Mouse (Mus musculus) lung, embryonic 14.5 days (tissue): ENCODE data around the gene Mipep. TPM values are rescaled to one million over a fixed set of nuclear protein-coding genes. Genes with fewer than 3 reads are reported as not detected.

Experiments used
- ATAC-seq: fragments of 200-750 bp; cut with Nextera tagmentation; 2 replicates; pipeline ENCODE4 v1.8.0; 2017; ENCODE audit warnings: mild to moderate bottlenecking, moderate TSS enrichment, moderate library complexity; ENCODE audit not compliant: insufficient read depth
- DNase-seq: peaks from one replicate; pipeline ENCODE4 v3.0.0-alpha.2; 2015
- H3K27ac ChIP-seq: fragments of 300-500 bp; sonication (generic); 2 replicates; pipeline ENCODE4 v1.5.1; 2014; ENCODE audit warnings: low read depth, mild to moderate bottlenecking, moderate library complexity
- H3K27me3 ChIP-seq: fragments of 300-500 bp; sonication (generic); 2 replicates; pipeline ENCODE4 v1.6.1; 2014; ENCODE audit warnings: low read length, control low read depth; ENCODE audit not compliant: insufficient read depth
- H3K36me3 ChIP-seq: fragments of 300-500 bp; sonication (generic); 2 replicates; pipeline ENCODE4 v1.6.1; 2014; ENCODE audit warnings: control low read depth; ENCODE audit not compliant: insufficient read depth
- H3K4me1 ChIP-seq: fragments of 300-500 bp; sonication (generic); 2 replicates; pipeline ENCODE4 v1.6.1; 2014; ENCODE audit warnings: antibody characterized with exemption, control low read depth; ENCODE audit not compliant: insufficient read depth
- H3K4me2 ChIP-seq: fragments of 300-500 bp; sonication (generic); 2 replicates; pipeline ENCODE4 v1.6.1; 2014; ENCODE audit warnings: mild to moderate bottlenecking
- H3K4me3 ChIP-seq: fragments of 300-500 bp; sonication (generic); 2 replicates; pipeline ENCODE4 v1.5.1; 2014; ENCODE audit warnings: low read depth, low read length
- H3K9ac ChIP-seq: fragments of 300-500 bp; sonication (generic); 2 replicates; pipeline ENCODE4 v1.6.1; 2014
- H3K9me3 ChIP-seq: fragments of 300-500 bp; sonication (generic); 2 replicates; pipeline ENCODE4 v1.6.1; 2016; ENCODE audit warnings: low read depth, low read length, control low read depth
- CTCF ChIP-seq: IDR thresholded peaks from 2 replicates; pipeline ENCODE4 v1.5.1; 2016; ENCODE audit warnings: antibody characterized with exemption, low read depth
- WGBS: fragments of 180-500 bp; shearing (Covaris S2); extraction: QIAGEN DNeasy Blood & Tissue Kit; methylation state at CpG from one replicate; pipeline ENCODE4 v1.1.7; 2014; 5-methylcytosine and 5-hydroxymethylcytosine counted together
- polyA plus RNA-seq: library from polyadenylated mRNA; unstranded; fragments of >200 nt; fragmentation: Nextera tagmentation; extraction: Ambion mirVana; gene quantifications from 2 replicates; pipeline ENCODE4 v1.2.1, GENCODE M21; 2014

Gene Mipep
- polyA plus RNA-seq, 1 experiment from 2014 or later, result 26.5 TPM

DNA sequence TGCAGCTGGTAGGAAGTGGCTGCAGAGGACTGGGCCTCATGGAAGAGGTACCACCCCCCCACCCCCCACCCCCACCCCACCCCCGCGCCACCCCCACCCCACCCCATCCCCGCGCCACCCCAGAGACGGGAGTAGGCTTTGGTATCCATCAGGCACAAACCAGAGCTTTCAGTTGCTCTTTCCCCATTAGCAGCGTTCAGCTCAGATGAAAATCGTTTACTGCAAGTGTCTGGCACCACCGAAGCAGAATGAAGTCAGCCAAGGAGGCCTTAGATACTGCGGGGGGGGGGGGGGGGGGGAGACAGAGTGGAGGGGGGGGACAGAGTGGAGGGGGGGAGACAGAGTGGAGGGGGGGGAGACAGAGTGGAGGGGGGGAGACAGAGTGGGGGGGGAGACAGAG, 45.2 kb upstream of the Mipep start:
- ATAC-seq (no peak), DNase-seq (peak; percentile 35)
- Histone ChIP-seq H3K4me1 (peaks cover 21% of the 10 kb centered on the region), H3K4me3 (no peak overlapping the region), H3K27me3 (no peaks in the 10 kb centered on the region), H3K9ac (no peak overlapping the region), H3K36me3 (no peaks in the 10 kb centered on the region), H3K9me3 (no peaks in the 10 kb centered on the region), H3K4me2 (no peak overlapping the region), H3K27ac (no peak overlapping the region; the same call in 1 of the 2 replicates)
- no peak for TF ChIP-seq CTCF
- 7% methylated on average over 3 of the region's 9 CpGs for WGBS

GRCm38 (mm10) chr14:60739616-60740015, 44.8 kb upstream of the Mipep start:
- no peak overlapping the region for H3K4me3 ChIP-seq
- H3K9ac ChIP-seq, result no peak overlapping the region
- no peak for ATAC-seq
- peak overlapping the region; percentile 42; the same call in 1 of the 2 replicates for H3K27ac ChIP-seq
- H3K4me1 ChIP-seq, result peaks cover 21% of the 10 kb centered on the region
- no peak overlapping the region for H3K4me2 ChIP-seq
- H3K27me3 ChIP-seq, result no peaks in the 10 kb centered on the region
- H3K36me3 ChIP-seq, result no peaks in the 10 kb centered on the region
- DNase-seq, result no peak
- H3K9me3 ChIP-seq, result no peaks in the 10 kb centered on the region
- no peak for TF ChIP-seq CTCF
- 73% methylated on average over 12 of the region's 12 CpGs for WGBS

DNA sequence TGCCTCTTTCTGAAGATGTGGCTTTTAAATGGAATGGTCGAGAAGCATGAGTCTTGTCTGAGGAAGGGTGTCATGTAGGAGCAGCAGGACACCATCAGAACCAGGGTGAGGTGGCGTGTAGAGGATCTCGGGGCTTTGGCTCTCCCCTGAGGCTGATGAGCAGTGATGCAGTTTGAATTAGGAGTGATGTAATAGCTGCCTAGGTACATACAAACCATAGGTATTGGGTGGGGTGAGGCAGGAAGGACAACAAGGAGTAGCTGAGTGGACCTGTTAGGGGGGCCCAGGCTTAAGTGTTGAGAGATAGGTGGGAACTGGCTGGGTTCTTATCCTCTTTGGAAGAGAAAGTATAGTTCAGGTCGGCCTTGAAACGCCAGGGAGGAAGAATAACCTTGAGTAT, 43.9 kb upstream of the Mipep start:
- no peak for TF ChIP-seq CTCF
- ATAC-seq (no peak), DNase-seq (no peak)
- WGBS, result 69% methylated on average over 5 of the region's 5 CpGs
- no peaks in the 10 kb centered on the region for H3K9me3 ChIP-seq
- no peak overlapping the region for H3K4me2 ChIP-seq
- H3K4me3 ChIP-seq, result no peak overlapping the region
- H3K9ac ChIP-seq, result no peak overlapping the region
- no peaks in the 10 kb centered on the region for H3K36me3 ChIP-seq
- H3K4me1 ChIP-seq, result peaks cover 25% of the 10 kb centered on the region
- H3K27me3 ChIP-seq, result no peaks in the 10 kb centered on the region
- peak overlapping the region; percentile 80; the same call in 1 of the 2 replicates for H3K27ac ChIP-seq

GRCm38 (mm10) chr14:60741033-60741432, 43.3 kb upstream of the Mipep start:
- Histone ChIP-seq H3K27me3 (no peaks in the 10 kb centered on the region), H3K4me3 (no peak overlapping the region), H3K4me1 (peaks cover 25% of the 10 kb centered on the region), H3K9me3 (no peaks in the 10 kb centered on the region), H3K27ac (peak overlapping the region; percentile 80; the same call in 1 of the 2 replicates), H3K4me2 (no peak overlapping the region), H3K36me3 (no peaks in the 10 kb centered on the region), H3K9ac (no peak overlapping the region)
- no peak for TF ChIP-seq CTCF
- DNase-seq, result no peak
- 57% methylated on average over 8 of the region's 8 CpGs for WGBS
- no peak for ATAC-seq

DNA sequence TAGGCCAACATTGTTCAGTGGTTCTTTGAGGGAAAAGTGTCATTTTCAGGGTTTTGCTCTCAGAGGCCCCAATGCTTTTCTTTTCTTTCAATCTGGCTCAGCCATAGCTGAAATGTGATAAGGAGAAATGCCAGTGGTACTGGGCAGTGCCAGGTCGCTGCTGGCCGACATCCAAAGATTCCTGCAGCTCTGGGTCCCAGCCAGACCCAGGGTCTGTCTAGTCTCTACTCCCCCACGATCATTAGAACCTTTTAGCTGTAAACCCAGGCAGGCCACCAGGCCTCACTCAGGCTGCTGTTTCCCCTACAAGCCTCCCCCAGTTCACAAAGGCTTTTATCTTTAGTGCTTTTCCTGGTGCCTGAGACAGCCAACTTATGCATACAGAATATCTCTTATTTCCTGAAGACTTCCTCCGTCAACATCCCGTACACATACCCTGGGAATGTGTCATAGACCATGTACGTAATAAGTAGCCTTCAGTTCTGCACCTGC, 42.8 kb upstream of the Mipep start:
- no peak overlapping the region for H3K4me2 ChIP-seq
- no peak overlapping the region; the same call in 1 of the 2 replicates for H3K9ac ChIP-seq
- no peak overlapping the region for H3K4me3 ChIP-seq
- DNase-seq (peak; percentile 52), ATAC-seq (peak; percentile 35; the same call in 1 of the 2 replicates)
- peak overlapping the region; percentile 80; the same call in 1 of the 2 replicates for H3K27ac ChIP-seq
- WGBS, result 43% methylated on average over 6 of the region's 6 CpGs
- 0 out of 2 replicates have a peak, but pooled peaks cover 4% of the 10 kb centered on the region for H3K36me3 ChIP-seq
- no peaks in the 10 kb centered on the region for H3K9me3 ChIP-seq
- TF ChIP-seq CTCF, result no peak
- H3K4me1 ChIP-seq, result peaks cover 20% of the 10 kb centered on the region; the same call in 1 of the 2 replicates
- no peaks in the 10 kb centered on the region for H3K27me3 ChIP-seq

DNA sequence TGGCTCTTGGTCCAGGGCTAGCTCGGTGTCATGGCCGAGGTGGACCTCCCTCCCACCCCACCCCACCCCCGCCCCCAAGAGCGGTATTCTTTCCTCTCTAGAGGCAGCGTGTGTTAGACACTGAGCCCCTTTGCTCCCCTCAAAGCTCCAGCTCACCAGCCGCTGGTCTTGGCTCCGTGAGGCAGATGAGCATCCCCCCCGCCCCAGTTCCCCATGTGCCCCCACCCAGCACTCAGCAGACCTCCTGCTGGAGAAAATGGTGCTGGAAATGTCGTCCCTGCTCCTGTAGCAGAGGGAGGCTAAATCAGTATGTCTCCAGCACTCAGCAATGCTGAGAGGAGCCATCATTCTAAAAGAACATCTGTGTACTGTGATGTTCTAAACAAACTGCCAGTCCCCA, 40.7 kb upstream of the Mipep start:
- Histone ChIP-seq H3K36me3 (0 out of 2 replicates have a peak, but pooled peaks cover 13% of the 10 kb centered on the region), H3K4me2 (no peak overlapping the region), H3K9me3 (no peaks in the 10 kb centered on the region), H3K4me1 (peaks cover 13% of the 10 kb centered on the region; the same call in 1 of the 2 replicates), H3K27me3 (no peaks in the 10 kb centered on the region), H3K9ac (no peak overlapping the region), H3K27ac (no peak overlapping the region), H3K4me3 (no peak overlapping the region)
- TF ChIP-seq CTCF, result no peak
- no peak for ATAC-seq
- 40% methylated on average over 9 of the region's 9 CpGs for WGBS
- no peak for DNase-seq

GRCm38 (mm10) chr14:60745201-60745600, 39.2 kb upstream of the Mipep start:
- WGBS, result 40% methylated on average over 6 of the region's 6 CpGs
- Histone ChIP-seq H3K36me3 (0 out of 2 replicates have a peak, but pooled peaks cover 13% of the 10 kb centered on the region), H3K9ac (no peak overlapping the region), H3K4me3 (no peak overlapping the region), H3K4me1 (peaks cover 13% of the 10 kb centered on the region; the same call in 1 of the 2 replicates), H3K4me2 (no peak overlapping the region), H3K27ac (no peak overlapping the region), H3K9me3 (no peaks in the 10 kb centered on the region), H3K27me3 (no peaks in the 10 kb centered on the region)
- DNase-seq (peak; percentile 53), ATAC-seq (no peak; the same call in 1 of the 2 replicates)
- TF ChIP-seq CTCF, result no peak
